Mouse (Mus musculus) gastrocnemius, adult 2 months (tissue): Measurements from ENCODE around the gene Bcl2l14. TPM values are rescaled to one million over a fixed set of nuclear protein-coding genes. Genes with fewer than 3 reads are reported as not detected.
A peak's percentile ranks its signal among the peaks of the same experiment; 100 is the strongest.

Experiments
- DNase-seq: peaks from one replicate; pipeline ENCODE4 v3.0.0; 2022
- H3K27ac ChIP-seq: fragments of 200-600 bp; 2 replicates; pipeline ENCODE4 v1.8.1; 2022; ENCODE audit warnings: mild to moderate bottlenecking
- H3K4me3 ChIP-seq: fragments of 200-600 bp; 2 replicates; pipeline ENCODE4 v1.8.1; 2022; ENCODE audit warnings: mild to moderate bottlenecking, moderate library complexity
- CTCF ChIP-seq: fragments of 200-600 bp; IDR thresholded peaks from 2 replicates; pipeline ENCODE4 v1.8.1; 2022; ENCODE audit warnings: antibody characterized with exemption, mild to moderate bottlenecking, moderate library complexity
- intact Hi-C: fragments of 180-260 bp; cut with DNase I; formaldehyde crosslinking; loops from one replicate; pipeline ENCODE4 v1.15.1; 2025
- total RNA-seq, 2 experiments: library from RNA; stranded (reverse); gene quantifications; 2 replicates each; pipeline ENCODE4 v1.2.3; 2021

Gene Bcl2l14
- total RNA-seq, 2 experiments from 2014 or later = not detected

GRCm38 (mm10) chr6:134416556-134417105, 20.5 kb downstream of the Bcl2l14 start:
- TF ChIP-seq CTCF = no peak
- intact Hi-C loops = no loop called here
- no peak overlapping the region for H3K4me3 ChIP-seq
- no peak for DNase-seq
- H3K27ac ChIP-seq = no peak overlapping the region

- H3K27ac ChIP-seq = no peak overlapping the region
- H3K4me3 ChIP-seq = no peak overlapping the region
- no peak for TF ChIP-seq CTCF
- no peak for DNase-seq
- intact Hi-C loops = no loop called here
Measured at GRCm38 (mm10) chr6:134417886-134418285, 21.8 kb downstream of the Bcl2l14 start.

GRCm38 (mm10) chr6:134420375-134420774, 24.3 kb downstream of the Bcl2l14 start:
- H3K27ac ChIP-seq = no peak overlapping the region
- no peak overlapping the region for H3K4me3 ChIP-seq
- intact Hi-C loops = no loop called here
- TF ChIP-seq CTCF = no peak
- no peak for DNase-seq

GRCm38 (mm10) chr6:134421921-134422320, 25.8 kb downstream of the Bcl2l14 start:
- intact Hi-C loops = no loop called here
- H3K27ac ChIP-seq = no peak overlapping the region
- TF ChIP-seq CTCF = no peak
- no peak for DNase-seq
- H3K4me3 ChIP-seq = no peak overlapping the region

GRCm38 (mm10) chr6:134425216-134425717, 29.1 kb downstream of the Bcl2l14 start:
- peak; percentile 78 for TF ChIP-seq CTCF
- H3K27ac ChIP-seq = peak overlapping the region; percentile 64
- intact Hi-C loops = loop anchor here (1.0 to 5.0 kb wide), 3 partner anchors 42 to 190 kb away; no protein-coding TSS in a partner anchor
- peak; percentile 69 for DNase-seq
- peak overlapping the region; percentile 61 for H3K4me3 ChIP-seq

GRCm38 (mm10) chr6:134427165-134427564, 31.0 kb downstream of the Bcl2l14 start:
- H3K27ac ChIP-seq = no peak overlapping the region
- peak; percentile 26; the same call in 1 of the 2 replicates for TF ChIP-seq CTCF
- intact Hi-C loops = loop anchor here (5.0 kb wide), 1 partner anchor 40 kb away; no protein-coding TSS in a partner anchor
- H3K4me3 ChIP-seq = no peak overlapping the region
- DNase-seq = no peak

GRCm38 (mm10) chr6:134428455-134428854, 32.3 kb downstream of the Bcl2l14 start:
- peak overlapping the region; percentile 38; the same call in 1 of the 2 replicates for H3K4me3 ChIP-seq
- TF ChIP-seq CTCF = no peak
- DNase-seq = peak; percentile 54
- H3K27ac ChIP-seq = peak overlapping the region; percentile 72
- intact Hi-C loops = loop anchor here (5.0 kb wide), 1 partner anchor 39 kb away; no protein-coding TSS in a partner anchor

GRCm38 (mm10) chr6:134430161-134430799, 34.2 kb downstream of the Bcl2l14 start:
- Histone ChIP-seq H3K4me3 (no peak overlapping the region), H3K27ac (peak overlapping the region; percentile 28; the same call in 1 of the 2 replicates)
- intact Hi-C loops = no loop called here
- DNase-seq = no peak
- TF ChIP-seq CTCF = no peak

- H3K27ac ChIP-seq = no peak overlapping the region
- no peak for TF ChIP-seq CTCF
- no peak for DNase-seq
- H3K4me3 ChIP-seq = no peak overlapping the region
- intact Hi-C loops = no loop called here
Measured at GRCm38 (mm10) chr6:134431583-134431982, 35.5 kb downstream of the Bcl2l14 start.

GRCm38 (mm10) chr6:134433281-134433680, 37.2 kb downstream of the Bcl2l14 start:
- intact Hi-C loops = no loop called here
- no peak for TF ChIP-seq CTCF
- no peak overlapping the region for H3K27ac ChIP-seq
- no peak for DNase-seq
- no peak overlapping the region for H3K4me3 ChIP-seq

- intact Hi-C loops = no loop called here
- Histone ChIP-seq H3K4me3 (no peak overlapping the region), H3K27ac (no peak overlapping the region)
- no peak for TF ChIP-seq CTCF
- no peak for DNase-seq
Measured at GRCm38 (mm10) chr6:134434044-134434443, 37.9 kb downstream of the Bcl2l14 start.

- intact Hi-C loops = no loop called here
- no peak overlapping the region for H3K4me3 ChIP-seq
- no peak for DNase-seq
- no peak overlapping the region for H3K27ac ChIP-seq
- no peak for TF ChIP-seq CTCF
Measured at GRCm38 (mm10) chr6:134434866-134435390, 38.8 kb downstream of the Bcl2l14 start.

GRCm38 (mm10) chr6:134436955-134437354, 40.8 kb downstream of the Bcl2l14 start:
- DNase-seq = no peak
- H3K27ac ChIP-seq = no peak overlapping the region
- intact Hi-C loops = no loop called here
- no peak for TF ChIP-seq CTCF
- no peak overlapping the region for H3K4me3 ChIP-seq
